In genomic region chr19:19110011-19110768, GRCm38 (mm10) we compare ENCODE assay signal across 8 mouse cellular contexts. TPM values are rescaled to one million over a fixed set of nuclear protein-coding genes. Genes with fewer than 3 reads are reported as not detected.
DNase-seq lines count a peak whose midpoint lies in the region; ATAC-seq and TF ChIP-seq lines count a peak whose summit lies in the region.

No protein-coding gene starts in this region.

- H3K9me3 ChIP-seq in embryonic facial prominence, embryonic 13.5 days: no peaks in the 10 kb centered on the region
- no peaks in the 10 kb centered on the region for H3K9me3 ChIP-seq in heart, embryonic 15.5 days (replicated peaks)
- H3K9me3 ChIP-seq in liver, postnatal 0 days (ENCODE audit: low read length): no peaks in the 10 kb centered on the region

- peak overlapping the region; percentile 55 for H3K4me3 ChIP-seq in embryonic facial prominence, embryonic 13.5 days
- peak overlapping the region; percentile 56 for H3K4me3 ChIP-seq in heart, embryonic 15.5 days
- peak overlapping the region; percentile 47 for H3K4me3 ChIP-seq in liver, postnatal 0 days (ENCODE audit: low read depth, low read length)

- DNase-seq in thymus, postnatal 4 days: peak; percentile 10
- DNase-seq in thymus, postnatal 0 days (ENCODE audit: low spot score): no peak
- peak; percentile 11 to 46 for DNase-seq in kidney, postnatal 25 days
- no peak for DNase-seq in liver, postnatal 0 days
- peak; percentile 63 for DNase-seq in retina, embryonic 14.5 days (ENCODE audit: low spot score)

- no peak for ATAC-seq in embryonic facial prominence, embryonic 13.5 days (ENCODE audit: insufficient number of reproducible peaks, insufficient read depth, low FRiP score, low TSS enrichment, low read depth)
- 0 out of 2 replicates have a peak, but pooled peaks have one; percentile 34 for ATAC-seq in heart, embryonic 15.5 days (replicated peaks; ENCODE audit: insufficient number of reproducible peaks, insufficient read depth, low FRiP score, low read depth)
- 0 out of 2 replicates have a peak, but pooled peaks have one; percentile 17 for ATAC-seq in liver, postnatal 0 days
- ATAC-seq in erythroid progenitor cell, adult 5-6 weeks (replicated peaks; ENCODE audit: low FRiP score, poor library complexity, severe bottlenecking): no peak

- no peaks in the 10 kb centered on the region for H3K36me3 ChIP-seq in embryonic facial prominence, embryonic 13.5 days
- no peaks in the 10 kb centered on the region for H3K36me3 ChIP-seq in heart, embryonic 15.5 days
- no peaks in the 10 kb centered on the region for H3K36me3 ChIP-seq in liver, postnatal 0 days (replicated peaks; ENCODE audit: insufficient read depth, low read length)

- TF ChIP-seq CTCF in liver, postnatal 0 days (IDR thresholded peaks at IDR 0.05; ENCODE audit: low read depth): no peak

- H3K27ac ChIP-seq in embryonic facial prominence, embryonic 13.5 days: no peak overlapping the region
- H3K27ac ChIP-seq in heart, embryonic 15.5 days: no peak overlapping the region
- no peak overlapping the region for H3K27ac ChIP-seq in liver, postnatal 0 days (ENCODE audit: low read depth)

- peaks cover 16% of the 10 kb centered on the region; the same call in 1 of the 2 replicates for H3K4me1 ChIP-seq in embryonic facial prominence, embryonic 13.5 days
- peaks cover 12% of the 10 kb centered on the region for H3K4me1 ChIP-seq in heart, embryonic 15.5 days (replicated peaks)
- H3K4me1 ChIP-seq in liver, postnatal 0 days (ENCODE audit: insufficient read depth): peaks cover 14% of the 10 kb centered on the region

- TF ChIP-seq EP300 in liver, postnatal 0 days (IDR thresholded peaks at IDR 0.05; ENCODE audit: low read depth): no peak

- peak overlapping the region; percentile 70 for H3K9ac ChIP-seq in embryonic facial prominence, embryonic 13.5 days
- peak overlapping the region; percentile 54 for H3K9ac ChIP-seq in heart, embryonic 15.5 days
- H3K9ac ChIP-seq in liver, postnatal 0 days (replicated peaks): no peak overlapping the region; the same call in 1 of the 2 replicates

- H3K4me2 ChIP-seq in embryonic facial prominence, embryonic 13.5 days: peak overlapping the region; percentile 96
- H3K4me2 ChIP-seq in heart, embryonic 15.5 days: peak overlapping the region; percentile 81
- H3K4me2 ChIP-seq in liver, postnatal 0 days (ENCODE audit: low read depth, low read length): peak overlapping the region; percentile 65

- WGBS in embryonic facial prominence, embryonic 13.5 days: 1% methylated on average over 49 of the region's 49 CpGs
- WGBS in heart, embryonic 15.5 days: under 1% methylated on average over 49 of the region's 49 CpGs
- WGBS in liver, postnatal 0 days (ENCODE audit: insufficient replicate concordance): under 1% methylated on average over 49 of the region's 49 CpGs

- H3K27me3 ChIP-seq in embryonic facial prominence, embryonic 13.5 days: peaks cover 40% of the 10 kb centered on the region
- peaks cover 27% of the 10 kb centered on the region for H3K27me3 ChIP-seq in heart, embryonic 15.5 days
- H3K27me3 ChIP-seq in liver, postnatal 0 days (ENCODE audit: insufficient read depth, low read length): peaks cover 35% of the 10 kb centered on the region

RNA-seq across cellular contexts. Expression of gene Rorb, which starts 0.8 kb away (rescaled TPM):
- polyA plus RNA-seq in thymus, postnatal 0 days (2015; fragmentation: Nextera tagmentation; extraction: Ambion mirVana): 0.01 TPM in 1 of 2 replicates, not detected in the other
- 2.1 and 2.2 TPM in 2 replicates for polyA plus RNA-seq in embryonic facial prominence, embryonic 13.5 days (2015; fragmentation: Nextera tagmentation; extraction: Ambion mirVana)
- polyA plus RNA-seq in heart, embryonic 15.5 days (2015; fragmentation: Nextera tagmentation; extraction: Ambion mirVana): 0.46 and 0.49 TPM in 2 replicates
- not detected in 2 replicates for polyA plus RNA-seq in liver, postnatal 0 days (2015; fragmentation: Nextera tagmentation; extraction: Ambion mirVana)
- not detected in 2 replicates for total RNA-seq in erythroid progenitor cell, adult 5-6 weeks (2015; ENCODE audit: low replicate concordance)
- total RNA-seq in erythroid progenitor cell, adult 5-6 weeks (2017; ENCODE audit: low replicate concordance): not detected in 2 replicates

Comparison
In these comparisons a context has a peak if more than half of its experiments do, and no peak if none do; other contexts are left out.
1. DNase-seq: peak in thymus, postnatal 4 days (single experiment), kidney, postnatal 25 days (2 of 2) and retina, embryonic 14.5 days (single experiment); none in thymus, postnatal 0 days (single experiment) and liver, postnatal 0 days (single experiment).
2. ATAC-seq: peak in heart, embryonic 15.5 days (single experiment) and liver, postnatal 0 days (single experiment); none in embryonic facial prominence, embryonic 13.5 days (single experiment) and erythroid progenitor cell, adult 5-6 weeks (single experiment).
3. Peak in every context shown above with its lines, with median percentiles within 50 percentile points of each other: H3K4me2 ChIP-seq and H3K4me3 ChIP-seq.